Mouse (Mus musculus) colon, adult 2 months (tissue): Measurements from ENCODE around the gene Shisa4. TPM values are rescaled to one million over a fixed set of nuclear protein-coding genes. Genes with fewer than 3 reads are reported as not detected.

Source experiments
- polyA plus RNA-seq: library from polyadenylated mRNA; depleted of rRNA; stranded (reverse); fragments of >200 nt; gene quantifications from 2 replicates; pipeline ENCODE4 v1.2.3, GENCODE M21; 2012; rRNA removed

Shisa4 gene
- polyA plus RNA-seq: 11.5 and 15.1 TPM in 2 replicates

GRCm38 (mm10) chr1:135374868-135375581 lies at the start of gene Shisa4:
Gene Shisa4 (minus strand): TSS chr1:135375237.

GRCm38 (mm10) chr1:135324571-135324970 lies 50.5 kb downstream of the Shisa4 start, which contains the start of gene Lmod1:
Gene Lmod1 (plus strand): TSS chr1:135324807.

Other genes with a start within 250 kb of the Shisa4 start
- 3.4 and 3.8 TPM in 2 replicates for gene Ptpn7, start 242.5 kb downstream of the Shisa4 start, polyA plus RNA-seq
- 42.2 and 63.1 TPM in 2 replicates for gene Arl8a, start 228.4 kb downstream of the Shisa4 start, polyA plus RNA-seq
- 8.8 and 11.3 TPM in 2 replicates for gene Gpr37l1, start 207.6 kb downstream of the Shisa4 start, polyA plus RNA-seq
- 422 and 474 TPM in 2 replicates for gene Elf3, start 116.7 kb downstream of the Shisa4 start, polyA plus RNA-seq
- gene Rnpep, start 91.2 kb downstream of the Shisa4 start, polyA plus RNA-seq: 47.8 and 50.5 TPM in 2 replicates
- 30.6 and 33.9 TPM in 2 replicates for gene Timm17a, start 61.5 kb downstream of the Shisa4 start, polyA plus RNA-seq
- 33.4 and 36.6 TPM in 2 replicates for gene Lmod1, start 50.4 kb downstream of the Shisa4 start, polyA plus RNA-seq
- gene Ipo9, start 55.3 kb upstream of the Shisa4 start, polyA plus RNA-seq: 34.8 and 40.8 TPM in 2 replicates
- gene Nav1, start 232.1 kb upstream of the Shisa4 start, polyA plus RNA-seq: 11.0 and 12.4 TPM in 2 replicates